Mouse (Mus musculus) layer of hippocampus, postnatal 14 days (tissue): ENCODE data around the gene Kcnq1. TPM values are rescaled to one million over a fixed set of nuclear protein-coding genes. Genes with fewer than 3 reads are reported as not detected.

Source experiments
- DNase-seq, 2 experiments: peaks; one replicate each; pipeline ENCODE4 v3.0.0; 2021 to 2022; ENCODE audit warnings: low spot score in 2 of 2, mixed read lengths in 1 of 2
- total RNA-seq, 2 experiments: library from RNA; stranded (reverse); gene quantifications; 2 replicates each; pipeline ENCODE4 v1.2.3; 2021

Kcnq1 gene
- total RNA-seq, 2 experiments from 2014 or later = 1.0 to 1.6 TPM

DNA sequence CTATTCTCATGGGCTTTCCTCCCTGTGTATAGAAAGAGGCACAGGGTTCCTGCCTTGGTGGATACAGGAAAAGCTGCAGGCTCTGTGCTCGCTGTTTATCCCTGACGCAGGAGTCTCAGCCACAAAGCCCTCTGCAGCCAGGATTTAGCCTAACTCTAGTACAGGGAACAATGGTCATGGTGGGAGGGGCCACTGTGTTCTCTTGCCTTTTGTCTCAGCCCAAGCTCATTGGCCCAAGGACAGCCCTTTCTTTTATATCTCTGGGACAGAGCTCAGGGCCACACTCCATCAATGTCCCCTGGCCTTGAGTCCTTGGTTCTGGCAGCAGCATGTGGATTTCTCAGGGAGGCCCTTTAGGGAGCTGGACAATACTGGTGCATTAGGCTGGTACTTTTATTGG, 72.7 kb downstream of the Kcnq1 start:
- DNase-seq = no peak

DNA sequence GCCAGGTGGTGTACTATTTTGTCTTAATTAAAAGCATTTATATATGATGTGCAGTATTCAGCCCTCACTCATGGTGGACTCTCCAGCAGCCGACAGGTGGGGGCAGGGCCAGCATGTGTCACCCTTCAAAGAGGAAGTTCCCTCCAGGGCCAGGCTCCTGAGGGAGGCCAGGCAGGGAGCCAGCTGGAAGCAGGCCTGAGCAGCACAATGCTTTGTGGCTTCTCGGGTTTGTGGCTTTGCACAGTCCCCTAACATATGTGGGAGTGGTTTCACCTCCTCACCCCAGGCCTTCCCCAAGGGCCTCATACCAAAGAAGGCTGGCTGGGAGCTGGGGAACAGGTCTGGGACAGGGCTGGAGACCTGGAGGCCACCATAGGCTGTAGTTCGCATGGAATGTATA, 74.6 kb downstream of the Kcnq1 start:
- DNase-seq = no peak

DNA sequence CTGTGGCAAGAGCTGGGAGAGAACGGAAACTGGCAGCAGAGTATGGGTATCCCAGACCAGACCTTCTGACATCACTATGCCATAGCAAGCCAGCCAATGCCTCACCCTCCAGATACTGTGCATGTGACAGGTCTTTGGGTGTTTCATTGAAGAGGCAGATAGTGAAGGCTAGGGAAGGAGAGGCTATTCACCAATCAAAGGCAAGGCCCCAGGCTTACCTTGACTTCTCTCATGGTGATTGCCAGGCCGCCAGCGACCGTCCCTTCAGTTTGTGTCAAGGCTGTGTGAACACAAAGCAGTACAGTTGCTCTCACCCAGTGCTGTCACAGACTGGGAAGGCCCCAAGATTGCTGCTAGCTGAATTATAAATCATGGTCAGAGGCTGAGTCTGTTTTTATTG, 75.1 kb downstream of the Kcnq1 start:
- DNase-seq = no peak

DNA sequence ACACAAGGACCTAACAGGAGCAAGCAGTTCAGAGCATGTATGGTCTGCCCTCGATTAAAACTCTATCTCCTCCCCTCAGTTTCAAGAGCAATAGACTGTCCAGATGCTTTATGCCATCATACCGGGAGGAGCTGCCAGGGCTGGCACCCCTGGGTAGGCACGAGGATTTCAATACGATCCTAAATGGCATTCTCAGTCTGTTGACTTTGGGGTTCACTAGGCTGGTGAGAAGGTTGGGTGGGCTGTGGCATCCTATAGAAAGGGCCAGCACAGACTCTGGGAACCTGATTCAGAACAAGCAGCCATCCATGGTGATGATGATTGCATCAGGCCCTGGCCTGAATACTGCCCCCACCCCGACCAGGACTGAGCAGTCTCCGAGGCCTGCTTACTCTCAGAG, 79.3 kb downstream of the Kcnq1 start:
- no peak for DNase-seq

DNA sequence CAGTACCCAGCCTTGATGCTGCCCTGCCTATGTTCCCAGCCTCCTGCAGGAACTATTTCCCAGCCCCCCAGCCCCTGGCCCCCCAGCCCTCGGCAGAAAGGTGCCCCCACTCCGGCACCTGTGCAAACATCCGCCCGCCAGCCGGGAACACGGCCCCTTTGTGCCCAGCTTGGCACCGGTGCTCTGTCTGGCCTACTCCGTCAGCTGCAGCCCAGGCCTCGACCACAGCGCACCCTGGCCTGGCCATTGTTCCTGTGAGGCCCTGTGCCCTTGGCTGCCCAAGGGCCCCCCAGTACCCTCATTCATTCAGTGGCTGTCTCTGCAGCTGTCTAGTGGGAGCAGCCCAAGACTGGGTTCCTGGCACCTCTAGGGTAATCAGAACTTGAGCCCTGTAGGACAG, 80.2 kb downstream of the Kcnq1 start:
- no peak for DNase-seq

DNA sequence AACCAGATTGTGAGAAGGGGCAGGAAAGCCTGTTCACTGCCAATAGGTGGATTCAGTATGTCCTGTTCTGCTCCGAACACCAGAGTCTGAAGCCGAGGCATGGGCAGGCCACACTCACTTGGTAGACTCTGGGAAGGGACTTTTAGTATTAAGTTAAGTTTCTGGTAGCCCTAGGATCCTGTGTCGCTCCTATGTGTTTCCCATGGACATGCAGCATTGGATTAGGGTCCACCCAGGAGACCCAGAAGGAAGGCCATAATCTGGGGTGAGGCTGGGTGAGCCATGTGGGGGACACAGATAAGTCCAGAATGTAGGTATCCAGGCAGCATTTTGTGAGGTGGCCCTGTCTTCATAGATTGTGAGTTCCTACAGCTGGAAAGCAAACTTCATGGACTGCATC, 81.0 kb downstream of the Kcnq1 start:
- DNase-seq = no peak

DNA sequence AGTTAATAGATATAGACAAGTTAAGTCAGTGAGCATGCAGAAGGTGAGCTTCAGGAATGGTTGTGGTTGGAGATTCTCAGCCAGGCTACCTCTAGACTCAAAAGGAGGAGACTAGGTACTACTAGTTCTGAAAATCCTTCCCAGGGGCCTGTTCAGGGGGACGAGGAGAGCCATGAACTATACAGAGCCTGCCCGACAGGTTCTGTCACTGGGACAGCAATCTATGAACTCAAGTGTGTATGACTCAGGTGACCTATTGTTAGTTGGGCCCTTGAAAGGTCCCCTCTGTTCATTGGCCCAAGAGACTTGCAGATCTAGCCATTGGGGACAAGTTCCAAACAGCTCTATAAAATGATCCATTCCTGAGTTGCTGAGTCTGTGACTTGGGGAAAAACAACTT, 82.4 kb downstream of the Kcnq1 start:
- DNase-seq = no peak

DNA sequence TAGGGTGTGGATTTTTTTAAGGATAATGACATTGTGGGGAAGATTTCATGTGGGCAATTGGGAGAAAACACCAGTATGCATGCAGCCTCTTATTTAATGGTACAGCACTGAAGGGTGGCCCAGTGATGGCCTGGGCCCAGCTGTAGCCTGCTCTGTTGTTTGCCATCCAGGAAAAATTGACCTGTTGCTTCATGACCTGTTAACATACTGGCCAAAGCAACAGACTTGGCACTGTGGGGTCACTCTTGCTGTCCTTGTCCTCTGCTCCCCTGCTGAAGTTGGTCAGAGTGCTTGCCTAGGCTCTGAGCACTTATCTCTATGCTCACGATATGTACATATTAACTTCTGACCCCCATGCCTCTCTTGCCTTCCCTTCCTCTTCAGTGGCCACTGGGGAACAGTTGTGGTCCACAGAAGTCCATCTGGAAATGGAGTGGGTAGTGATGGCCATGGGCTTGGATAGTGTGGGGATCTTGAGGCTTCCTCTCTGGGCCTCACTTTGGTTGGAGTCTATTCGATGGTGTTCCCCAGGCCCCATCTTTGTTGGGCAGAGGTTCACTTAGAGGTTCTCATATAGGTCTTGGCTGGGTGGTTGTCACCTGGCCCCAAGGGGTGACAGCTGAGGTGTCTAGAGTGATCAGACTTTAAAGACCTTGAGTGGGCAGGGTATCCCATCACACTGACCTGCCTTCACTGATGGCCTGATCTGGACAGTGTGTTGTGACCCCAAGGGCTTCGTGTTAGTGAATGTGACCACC, 84.0 kb downstream of the Kcnq1 start:
- DNase-seq = no peak

DNA sequence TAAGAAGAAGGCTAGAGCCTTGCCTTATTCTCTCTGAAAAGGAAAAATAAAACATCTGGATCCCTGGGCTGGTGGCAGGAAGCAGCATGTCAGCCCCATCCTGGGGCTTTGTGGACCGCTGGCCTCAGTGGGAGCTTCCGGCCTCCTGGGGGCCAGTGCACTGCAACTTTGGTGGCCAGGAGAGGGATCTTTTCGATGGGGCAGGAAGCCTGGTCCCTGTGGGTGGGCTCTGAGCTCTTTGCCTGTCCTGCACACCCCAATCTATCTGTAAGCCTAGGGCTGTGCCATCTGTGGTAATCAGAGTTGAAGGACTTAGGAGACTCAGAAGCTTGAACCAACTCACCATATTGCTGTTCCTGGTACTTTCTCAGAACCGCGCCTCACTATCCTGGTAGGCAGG, 84.7 kb downstream of the Kcnq1 start:
- no peak for DNase-seq

DNA sequence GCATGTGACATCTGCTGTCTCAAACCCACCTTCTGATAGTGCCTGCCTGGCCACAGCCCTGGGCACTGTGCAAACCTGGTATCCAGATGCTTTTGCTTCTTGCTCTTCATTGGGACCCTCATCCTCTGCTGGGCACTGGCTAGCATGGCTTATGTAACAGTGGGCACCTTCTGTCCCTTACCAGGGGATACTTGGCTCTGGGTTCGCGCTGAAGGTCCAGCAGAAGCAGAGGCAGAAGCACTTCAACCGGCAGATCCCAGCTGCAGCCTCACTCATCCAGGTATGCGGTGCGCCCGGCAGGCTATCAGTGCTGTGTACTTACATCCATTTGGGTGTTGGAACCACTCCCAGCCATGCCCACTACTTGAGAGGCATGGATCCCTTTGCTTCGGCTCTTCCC, 86.2 kb downstream of the Kcnq1 start:
- no peak for DNase-seq

DNA sequence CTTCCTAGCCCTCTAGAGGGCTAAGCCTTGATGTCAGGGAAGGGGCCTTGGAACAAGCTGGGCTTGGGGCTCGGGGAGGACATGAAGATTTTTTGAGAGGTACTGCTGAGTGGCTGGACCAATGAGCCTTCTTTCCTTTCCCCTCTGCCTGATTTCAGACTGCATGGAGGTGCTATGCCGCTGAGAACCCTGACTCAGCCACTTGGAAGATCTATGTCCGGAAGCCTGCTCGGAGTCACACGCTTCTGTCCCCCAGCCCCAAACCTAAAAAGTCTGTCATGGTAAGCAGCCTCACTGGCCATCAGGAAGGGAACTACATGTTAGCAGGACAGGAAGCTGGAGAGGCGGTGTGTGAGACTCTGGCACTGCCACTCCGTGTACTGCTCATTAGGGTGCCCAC, 87.9 kb downstream of the Kcnq1 start:
- DNase-seq = no peak

DNA sequence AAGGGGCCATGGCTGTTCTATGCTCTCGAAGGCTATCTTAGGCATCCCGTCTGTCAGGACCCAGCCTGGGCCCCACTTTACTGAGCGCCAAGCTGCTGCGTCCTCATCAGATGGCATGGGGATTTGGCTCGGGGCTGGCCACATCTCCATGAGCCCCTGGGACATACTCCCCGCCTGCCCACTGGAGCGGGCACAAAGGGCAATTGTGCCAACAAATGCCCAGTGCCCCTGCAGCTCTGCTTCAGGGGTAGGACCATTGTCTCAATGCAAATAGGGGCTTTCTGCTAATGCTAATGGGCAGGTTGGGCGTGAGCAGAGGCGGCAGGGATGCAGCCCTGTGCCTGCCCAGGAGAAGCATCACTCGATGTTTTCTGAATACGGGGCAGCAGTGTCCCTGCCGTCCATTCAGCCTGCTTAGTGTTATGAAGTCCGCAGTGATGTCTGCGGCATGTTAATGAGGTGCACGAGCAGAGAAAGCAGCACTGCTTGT, 91.8 kb downstream of the Kcnq1 start:
- peak in 1 of 2 experiments; percentile 3 for DNase-seq

DNA sequence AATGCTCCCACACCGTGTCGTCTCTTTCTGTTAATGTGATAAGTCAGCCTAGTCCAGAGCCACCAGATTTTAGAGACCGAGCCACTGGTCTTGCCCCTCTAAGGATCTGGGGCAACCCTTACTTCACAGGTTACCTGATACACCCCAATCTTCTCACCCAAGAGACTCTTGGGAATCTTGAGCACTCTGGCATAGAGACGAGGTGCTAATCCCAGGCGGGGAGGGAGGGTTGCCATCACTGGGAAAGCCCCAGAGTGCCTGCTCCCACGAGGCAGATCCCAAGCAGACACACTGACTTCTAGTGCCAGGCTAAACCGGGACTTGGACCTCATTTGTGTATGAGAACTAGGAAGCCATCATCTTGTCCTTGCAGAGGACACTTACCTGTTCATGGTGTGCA, 92.3 kb downstream of the Kcnq1 start:
- DNase-seq = no peak

DNA sequence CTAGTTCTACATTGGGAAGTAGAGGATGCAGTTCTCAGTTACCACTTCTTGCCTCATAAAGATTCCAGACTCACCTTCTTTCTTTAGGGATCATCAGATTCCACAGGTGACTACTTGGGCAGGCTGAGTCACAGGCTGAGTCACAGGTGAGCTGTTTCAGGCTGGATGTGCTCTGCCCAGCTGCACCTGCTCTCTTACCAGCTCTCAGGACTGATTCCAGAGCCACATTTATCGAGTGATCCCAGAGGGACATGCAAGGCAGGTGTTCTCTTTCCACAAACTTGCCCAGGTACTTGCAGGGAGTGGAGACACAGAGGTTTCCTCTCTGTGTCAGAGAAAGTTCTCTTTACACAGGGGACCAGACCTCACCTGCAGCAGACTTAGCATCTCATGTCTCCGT, 95.1 kb downstream of the Kcnq1 start:
- no peak for DNase-seq

DNA sequence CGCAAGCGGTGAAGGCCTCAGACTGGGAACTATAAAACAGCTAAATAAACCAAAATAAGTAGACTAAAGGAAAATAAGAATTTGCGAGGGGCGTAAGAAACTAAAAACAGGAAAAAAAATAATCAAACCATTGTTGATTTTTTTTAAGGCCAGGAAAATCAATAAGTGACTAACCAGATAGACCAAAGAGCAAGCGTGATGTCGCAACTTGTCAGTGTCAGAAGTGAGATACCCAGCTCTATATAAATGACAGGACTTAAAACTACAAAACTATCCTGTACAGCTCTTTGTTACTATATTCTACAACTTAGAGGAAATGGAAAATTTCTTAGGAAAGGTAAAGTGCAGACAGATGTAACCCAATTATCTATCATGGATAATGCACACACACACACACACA, 97.7 kb downstream of the Kcnq1 start:
- DNase-seq = no peak

DNA sequence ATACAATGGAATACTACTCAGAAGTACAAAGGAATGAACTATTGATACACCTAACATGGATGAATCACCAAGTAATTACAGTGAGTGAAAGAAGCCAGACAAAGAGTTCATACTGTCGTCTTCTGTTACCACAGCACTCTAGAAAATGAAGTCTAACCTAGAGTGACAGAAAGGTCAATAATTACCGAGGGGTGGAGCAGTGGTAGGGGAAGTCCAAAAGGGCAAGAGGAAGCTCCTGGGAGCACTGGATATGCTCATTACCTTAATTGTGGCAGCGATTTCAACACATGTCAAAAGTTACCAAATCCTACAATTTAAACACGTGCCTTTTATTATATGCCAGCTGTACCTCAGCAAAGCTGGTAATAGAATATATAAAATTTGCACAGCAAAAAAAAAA, 100.9 kb downstream of the Kcnq1 start:
- no peak for DNase-seq

DNA sequence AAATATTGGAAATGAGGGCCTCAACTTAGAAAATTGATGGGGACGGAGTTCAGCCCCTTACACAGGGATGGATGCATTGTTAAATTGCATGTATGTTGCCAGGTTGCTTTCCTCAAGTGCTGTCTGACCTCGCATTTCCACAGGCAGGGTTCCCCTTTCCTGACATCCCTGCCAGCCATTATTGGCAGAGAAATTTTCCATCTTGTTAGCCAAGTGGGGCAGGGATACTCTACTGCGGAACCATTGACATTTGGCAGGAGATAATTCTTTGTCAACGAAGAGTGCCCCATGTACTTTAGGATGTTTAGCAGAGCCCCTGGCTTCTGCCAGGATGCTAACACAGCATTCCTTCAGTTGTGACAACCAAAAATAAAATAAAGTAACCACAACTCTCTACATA, 104.6 kb downstream of the Kcnq1 start:
- DNase-seq = no peak

DNA sequence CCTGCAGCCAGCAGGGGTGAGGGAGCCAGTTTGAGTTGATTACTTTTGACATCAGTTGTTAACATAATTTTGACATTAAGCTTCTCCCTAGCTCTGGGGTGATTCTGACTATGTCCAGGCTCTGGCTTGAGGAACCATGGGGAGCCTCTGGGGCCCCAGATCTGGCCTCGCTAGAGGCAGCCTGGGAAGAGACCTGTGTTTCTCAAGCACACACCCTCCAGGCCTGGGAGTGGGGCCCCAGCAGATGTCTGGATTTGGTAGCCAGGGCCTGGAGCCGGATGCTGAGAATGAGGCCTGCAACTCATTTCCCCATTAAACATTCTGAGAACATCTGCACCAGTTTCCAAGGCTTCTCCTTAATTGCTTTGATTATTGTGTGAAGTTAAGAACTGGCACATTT, 145.0 kb downstream of the Kcnq1 start:
- no peak for DNase-seq

DNA sequence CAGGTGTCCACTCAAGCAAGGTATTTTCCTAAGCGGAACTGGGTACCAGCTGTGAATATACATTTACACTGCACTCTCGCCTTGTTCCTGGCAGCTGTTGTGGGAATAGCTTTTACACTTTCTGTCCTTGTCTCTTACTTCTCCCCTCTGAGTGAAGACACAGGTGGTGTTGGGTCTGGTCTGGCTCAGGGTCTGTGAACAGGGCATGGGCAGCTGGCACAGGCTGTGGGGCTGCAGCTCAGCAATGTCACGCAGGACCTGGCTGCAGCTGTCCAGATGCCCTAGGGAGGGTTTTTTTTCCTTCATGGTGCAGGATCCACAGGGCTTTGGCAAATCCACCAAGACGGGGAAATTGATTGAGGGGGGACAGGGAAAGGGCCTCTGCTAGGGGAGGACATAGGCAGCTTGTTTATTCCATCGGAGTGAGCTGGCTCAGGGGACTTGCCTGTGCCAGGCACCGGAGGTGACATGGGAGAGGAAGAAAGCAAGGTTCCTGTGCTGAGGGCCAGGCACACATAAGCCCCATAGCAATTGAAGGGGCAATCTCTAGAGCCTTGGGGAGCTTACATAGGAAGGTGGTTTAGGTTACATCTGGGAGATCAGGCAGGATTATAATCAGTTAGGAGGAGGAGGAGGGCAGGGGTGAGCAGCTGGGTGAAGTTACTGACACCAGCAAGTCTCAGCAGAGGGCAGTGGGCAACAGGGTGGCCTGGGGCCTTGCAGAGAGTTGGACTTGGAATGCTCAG, 147.1 kb downstream of the Kcnq1 start:
- DNase-seq = no peak

DNA sequence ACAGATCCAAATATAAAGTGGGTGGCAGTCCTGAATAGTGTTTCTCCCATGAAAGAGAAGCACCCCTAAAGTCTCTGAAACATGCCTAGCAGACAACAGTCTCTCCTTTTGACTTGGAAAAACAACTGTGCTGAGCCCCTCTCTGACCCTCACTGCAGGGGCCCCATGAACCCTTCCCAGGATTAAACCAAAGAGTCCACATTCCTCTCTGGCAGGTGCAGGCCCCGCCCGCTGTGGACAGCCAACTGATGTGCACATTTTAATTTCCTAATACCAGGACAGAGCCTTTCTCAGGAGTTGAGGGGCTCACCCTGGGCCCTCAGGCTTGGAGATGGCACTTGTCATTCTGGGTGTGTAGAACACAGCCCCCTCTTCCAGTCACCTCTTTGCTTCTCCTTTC, 148.7 kb downstream of the Kcnq1 start:
- DNase-seq = no peak

DNA sequence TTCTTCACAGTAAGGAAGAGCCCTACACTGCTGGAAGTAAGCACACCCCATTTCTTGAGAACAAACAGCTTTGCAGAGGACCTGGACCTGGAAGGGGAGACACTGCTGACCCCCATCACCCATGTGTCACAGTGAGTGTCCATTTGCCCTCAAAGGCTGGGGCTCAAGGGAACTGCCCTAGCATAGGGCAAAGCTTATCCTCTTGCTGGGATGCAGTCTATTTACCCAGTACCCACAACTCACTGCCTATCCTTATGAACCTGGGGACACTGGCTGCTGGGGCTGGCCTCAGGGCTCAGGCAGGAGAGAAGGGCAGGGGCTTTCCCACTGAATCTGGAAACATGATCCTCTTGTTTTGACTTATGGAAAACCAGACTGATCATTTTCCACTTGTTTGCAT, 155.1 kb downstream of the Kcnq1 start:
- no peak for DNase-seq

DNA sequence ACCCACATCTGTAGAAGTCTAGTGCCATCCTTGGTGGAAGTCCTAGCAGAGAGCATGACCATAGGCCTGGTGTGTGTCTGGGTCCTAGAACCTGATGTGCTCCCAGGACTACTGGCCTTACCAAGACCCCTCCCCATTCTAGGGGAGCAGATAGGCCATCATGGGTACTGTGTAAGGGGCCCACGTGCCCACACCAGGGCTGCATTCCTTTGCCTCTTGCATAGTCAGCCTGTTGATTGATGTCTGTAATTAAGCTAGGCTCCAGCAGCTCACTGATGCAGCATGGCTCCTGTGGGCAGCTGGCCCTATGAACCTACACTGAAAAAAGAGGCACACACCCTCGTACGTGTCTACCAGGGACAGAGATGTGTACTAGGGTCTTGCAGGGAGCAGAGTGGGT, 157.4 kb downstream of the Kcnq1 start:
- no peak for DNase-seq

DNA sequence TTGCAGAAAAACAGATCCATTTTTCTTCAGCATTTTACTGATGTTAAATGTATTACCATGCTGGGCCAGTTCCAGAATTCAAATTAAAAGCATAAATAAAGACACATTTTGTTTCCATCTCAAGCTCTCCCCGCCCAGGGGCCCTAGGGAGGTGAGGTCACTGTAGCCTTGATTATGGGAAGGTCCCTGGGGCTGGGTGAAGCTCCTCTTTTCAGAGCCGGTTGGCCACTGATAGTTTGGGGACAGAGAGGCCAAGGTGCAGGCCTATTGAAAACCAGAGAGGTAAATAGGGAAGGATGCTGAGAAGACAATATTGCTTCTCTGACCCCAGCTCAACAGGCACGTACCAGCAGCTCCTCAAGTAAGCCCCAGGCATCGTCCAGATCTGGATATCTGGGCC, 157.8 kb downstream of the Kcnq1 start:
- DNase-seq = no peak
